Mouse (Mus musculus) liver, postnatal 0 days (tissue): ENCODE measurements at regions not wholly inside any gene's neighbourhood (a gene's known extent, or its start where the extent isn't known, plus 50 kb on each side); places are given as distances from the start of the nearest gene placed in this dataset.

Source experiments
- ATAC-seq: fragments of 200-750 bp; cut with Nextera tagmentation; 2 replicates; pipeline ENCODE4 v1.8.0; 2017; ENCODE audit warnings: mild to moderate bottlenecking, moderate library complexity
- DNase-seq: peaks from one replicate; pipeline ENCODE4 v3.0.0-alpha.2; 2016
- H3K27ac ChIP-seq: fragments of 300-500 bp; sonication (generic); 2 replicates; pipeline ENCODE4 v1.5.1; 2014; ENCODE audit warnings: antibody characterized with exemption, moderate library complexity, mild to moderate bottlenecking, low read depth
- H3K27me3 ChIP-seq: fragments of 300-500 bp; sonication (generic); 2 replicates; pipeline ENCODE4 v1.6.1; 2014; ENCODE audit warnings: low read length, control low read depth, mixed read lengths; ENCODE audit not compliant: insufficient read depth
- H3K36me3 ChIP-seq: fragments of 300-500 bp; sonication (generic); replicated peaks from 2 replicates; pipeline ENCODE4 v1.6.1; 2014; ENCODE audit warnings: mild to moderate bottlenecking, control low read depth, low read length, moderate library complexity, mixed read lengths; ENCODE audit not compliant: insufficient read depth
- H3K4me1 ChIP-seq: fragments of 300-500 bp; sonication (generic); 2 replicates; pipeline ENCODE4 v1.6.1; 2014; ENCODE audit warnings: antibody characterized with exemption, mild to moderate bottlenecking, control low read depth; ENCODE audit not compliant: insufficient read depth
- H3K4me2 ChIP-seq: fragments of 300-500 bp; sonication (generic); 2 replicates; pipeline ENCODE4 v1.6.1; 2014; ENCODE audit warnings: low read depth, mild to moderate bottlenecking, low read length, moderate library complexity, mixed read lengths
- H3K4me3 ChIP-seq: fragments of 300-500 bp; sonication (generic); 2 replicates; pipeline ENCODE4 v1.5.1; 2014; ENCODE audit warnings: low read depth, low read length
- H3K9ac ChIP-seq: fragments of 300-500 bp; sonication (generic); replicated peaks from 2 replicates; pipeline ENCODE4 v1.6.1; 2014; ENCODE audit warnings: mild to moderate bottlenecking, moderate library complexity
- H3K9me3 ChIP-seq: fragments of 300-500 bp; sonication (generic); 2 replicates; pipeline ENCODE4 v1.6.1; 2016; ENCODE audit warnings: mild to moderate bottlenecking, control low read depth, low read length, mixed read lengths
- CTCF ChIP-seq: sonication (generic); IDR thresholded peaks from 2 replicates; pipeline ENCODE4 v1.5.1; 2016; ENCODE audit warnings: antibody characterized with exemption, low read depth
- EP300 ChIP-seq: IDR thresholded peaks from 2 replicates; pipeline ENCODE4 v1.6.1; 2016; ENCODE audit warnings: antibody characterized with exemption, low read depth, mild to moderate bottlenecking
- WGBS: fragments of 180-500 bp; shearing (Covaris S2); extraction: QIAGEN DNeasy Blood & Tissue Kit; methylation state at CpG from one replicate; pipeline ENCODE4 v1.1.7; 2014; ENCODE audit not compliant: insufficient replicate concordance; 5-methylcytosine and 5-hydroxymethylcytosine counted together

DNA sequence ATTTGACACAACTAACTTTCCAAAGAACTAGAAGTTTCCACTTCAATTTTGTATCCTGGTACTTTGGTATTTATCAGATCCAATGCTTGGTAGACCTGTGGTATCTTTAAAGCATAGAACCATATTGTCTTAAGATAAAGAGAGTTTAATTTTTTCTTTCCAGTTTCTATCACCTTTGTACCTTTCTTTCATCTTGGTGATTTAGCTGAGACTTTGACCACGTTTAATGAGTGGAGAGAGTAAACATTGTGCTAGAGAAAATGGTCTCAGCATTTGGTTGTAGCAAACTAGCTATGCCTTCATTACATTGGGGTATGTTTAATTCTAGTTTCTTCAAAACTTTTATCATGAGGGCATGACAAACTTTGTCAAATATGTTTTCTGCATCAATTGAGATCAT is 197.4 kb upstream of the Tmem72 start:
- 41% methylated on average over 1 of the region's 1 CpGs for WGBS
- Histone ChIP-seq H3K4me2 (no peak overlapping the region), H3K9ac (no peak overlapping the region), H3K4me3 (no peak overlapping the region), H3K9me3 (no peaks in the 10 kb centered on the region), H3K4me1 (no peaks in the 10 kb centered on the region), H3K27ac (no peak overlapping the region), H3K36me3 (no peaks in the 10 kb centered on the region), H3K27me3 (no peaks in the 10 kb centered on the region)
- DNase-seq: no peak
- TF ChIP-seq EP300: no peak
- no peak for TF ChIP-seq CTCF
- no peak for ATAC-seq

DNA sequence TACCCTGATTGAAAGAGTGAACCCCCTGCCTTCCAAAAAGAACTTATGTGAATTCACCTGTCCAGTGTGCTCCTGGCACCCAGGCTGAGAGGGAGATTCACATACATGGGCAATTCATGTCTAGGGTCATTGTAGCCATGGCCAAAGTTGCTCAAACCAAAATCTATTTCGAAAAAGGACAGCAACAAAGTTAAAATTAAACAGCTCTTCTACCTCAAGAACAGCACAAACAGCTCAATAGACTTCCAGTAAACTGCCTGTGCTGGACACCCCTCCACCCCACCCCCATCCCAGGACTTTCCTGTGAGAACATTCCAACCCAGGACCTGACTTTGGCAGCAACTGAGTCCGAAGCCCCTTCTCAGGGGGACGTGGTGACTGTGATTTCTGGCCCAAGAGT is 218.3 kb upstream of the Tmem72 start:
- ATAC-seq (peak; percentile 75), DNase-seq (peak; percentile 33)
- Histone ChIP-seq H3K36me3 (no peaks in the 10 kb centered on the region), H3K9ac (no peak overlapping the region), H3K9me3 (no peaks in the 10 kb centered on the region), H3K4me2 (no peak overlapping the region), H3K27ac (peak overlapping the region; percentile 34; the same call in 1 of the 2 replicates), H3K4me1 (no peaks in the 10 kb centered on the region), H3K4me3 (no peak overlapping the region), H3K27me3 (no peaks in the 10 kb centered on the region)
- TF ChIP-seq EP300 (no peak), CTCF (no peak)
- WGBS: 73% methylated on average over 3 of the region's 3 CpGs

GRCm38 (mm10) chr6:116941576-116941975 is 224.9 kb upstream of the Tmem72 start:
- no peak for DNase-seq
- Histone ChIP-seq H3K4me2 (no peak overlapping the region), H3K9me3 (no peaks in the 10 kb centered on the region), H3K4me1 (no peaks in the 10 kb centered on the region), H3K4me3 (no peak overlapping the region), H3K27me3 (no peaks in the 10 kb centered on the region), H3K27ac (no peak overlapping the region), H3K36me3 (no peaks in the 10 kb centered on the region), H3K9ac (no peak overlapping the region)
- 69% methylated on average over 9 of the region's 9 CpGs for WGBS
- TF ChIP-seq EP300 (no peak), CTCF (no peak)
- no peak for ATAC-seq

DNA sequence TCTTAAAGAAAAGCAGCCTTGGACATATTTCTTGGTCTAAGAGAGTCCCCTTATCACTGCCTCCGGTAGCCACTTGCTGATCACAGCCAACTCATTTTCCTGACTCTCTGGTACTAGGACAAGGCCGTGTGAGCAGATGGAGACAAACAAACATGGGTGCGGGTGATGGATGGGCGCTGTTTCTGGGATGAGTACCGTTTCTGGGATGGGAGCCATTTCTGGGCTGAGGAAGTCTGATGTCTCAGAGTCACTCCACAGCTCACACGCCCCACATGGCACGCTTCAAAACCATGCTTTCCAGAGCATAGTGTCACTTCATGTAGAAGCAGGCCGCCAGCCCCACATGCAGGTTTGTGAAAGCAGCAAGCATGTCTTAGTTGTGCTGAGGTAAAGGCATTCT is 225.6 kb upstream of the Cxcl12 start:
- DNase-seq (no peak), ATAC-seq (no peak)
- Histone ChIP-seq H3K27ac (no peak overlapping the region), H3K4me2 (no peak overlapping the region), H3K27me3 (no peaks in the 10 kb centered on the region), H3K4me3 (no peak overlapping the region), H3K9me3 (no peaks in the 10 kb centered on the region), H3K36me3 (no peaks in the 10 kb centered on the region), H3K4me1 (no peaks in the 10 kb centered on the region), H3K9ac (no peak overlapping the region)
- WGBS: 75% methylated on average over 8 of the region's 8 CpGs
- TF ChIP-seq CTCF: no peak
- no peak for TF ChIP-seq EP300

GRCm38 (mm10) chr6:116946083-116946732 is 222.1 kb upstream of the Cxcl12 start:
- Histone ChIP-seq H3K4me1 (no peaks in the 10 kb centered on the region), H3K27ac (no peak overlapping the region), H3K9ac (no peak overlapping the region), H3K27me3 (no peaks in the 10 kb centered on the region), H3K36me3 (no peaks in the 10 kb centered on the region), H3K4me2 (no peak overlapping the region), H3K9me3 (no peaks in the 10 kb centered on the region), H3K4me3 (no peak overlapping the region)
- ATAC-seq (no peak), DNase-seq (no peak)
- no peak for TF ChIP-seq EP300
- TF ChIP-seq CTCF: no peak
- WGBS: 42% methylated on average over 8 of the region's 8 CpGs

- H3K4me2 ChIP-seq: no peak overlapping the region
- no peaks in the 10 kb centered on the region for H3K27me3 ChIP-seq
- H3K9ac ChIP-seq: no peak overlapping the region
- H3K36me3 ChIP-seq: no peaks in the 10 kb centered on the region
- DNase-seq (no peak), ATAC-seq (no peak)
- no peak overlapping the region for H3K4me3 ChIP-seq
- TF ChIP-seq CTCF: no peak
- no peak for TF ChIP-seq EP300
- no peak overlapping the region for H3K27ac ChIP-seq
- WGBS: 79% methylated on average over 13 of the region's 13 CpGs
- no peaks in the 10 kb centered on the region for H3K4me1 ChIP-seq
- H3K9me3 ChIP-seq: no peaks in the 10 kb centered on the region
Measured at GRCm38 (mm10) chr6:116959611-116960010, 208.7 kb upstream of the Cxcl12 start.

DNA sequence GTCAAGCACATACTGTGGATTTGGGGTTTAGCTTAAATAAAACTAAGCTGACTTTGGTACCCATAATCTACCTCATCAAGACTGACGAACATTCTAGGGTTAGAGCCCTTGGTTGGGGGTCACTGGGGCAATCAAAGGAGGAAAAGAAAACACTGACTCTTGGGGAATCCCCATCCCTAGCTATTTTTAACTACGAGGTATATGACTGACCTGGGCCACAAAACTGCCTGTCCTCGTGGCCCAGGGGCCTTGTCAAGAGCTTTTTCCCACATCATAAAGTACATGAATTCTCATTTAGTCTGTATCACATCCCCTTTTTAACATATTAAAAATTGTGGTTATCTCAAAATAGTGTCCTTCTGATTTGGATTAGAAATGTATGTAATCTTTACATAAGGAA is 207.7 kb upstream of the Cxcl12 start:
- Histone ChIP-seq H3K36me3 (no peaks in the 10 kb centered on the region), H3K9ac (no peak overlapping the region), H3K4me3 (no peak overlapping the region), H3K27ac (no peak overlapping the region), H3K4me1 (no peaks in the 10 kb centered on the region), H3K4me2 (no peak overlapping the region), H3K27me3 (no peaks in the 10 kb centered on the region), H3K9me3 (no peaks in the 10 kb centered on the region)
- 35% methylated on average over 3 of the region's 3 CpGs for WGBS
- ATAC-seq (no peak), DNase-seq (no peak)
- no peak for TF ChIP-seq CTCF
- TF ChIP-seq EP300: no peak
